Mouse (Mus musculus) fat pad, adult 2 months (tissue): ENCODE measurements around the gene Adora1.
A peak's percentile ranks its signal among the peaks of the same experiment; 100 is the strongest.

Experiments used
- DNase-seq: peaks from one replicate; pipeline ENCODE4 v3.0.0-alpha.2; 2011; ENCODE audit warnings: low read depth, low spot score; ENCODE audit errors: extremely low read depth

Adora1 gene

DNA sequence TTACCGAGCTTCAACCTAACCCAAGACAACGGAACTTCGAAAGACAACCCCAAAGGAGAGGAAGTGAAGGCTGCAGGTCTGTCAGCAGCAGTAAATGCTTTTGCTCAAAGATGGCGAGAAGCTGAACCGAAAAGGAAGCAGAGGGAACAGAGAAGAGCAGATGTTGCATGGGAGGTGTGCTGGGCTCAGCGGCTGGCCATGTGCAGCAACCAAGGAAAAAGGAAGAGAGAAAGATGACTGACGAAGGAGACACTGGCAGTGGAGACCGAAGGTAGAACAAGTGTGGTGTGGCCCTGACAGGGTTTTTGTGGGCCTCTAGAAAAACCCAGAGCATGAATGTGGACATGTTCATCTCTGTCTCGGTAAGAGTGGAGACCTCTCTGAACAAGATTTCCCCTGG lies 5.5 kb upstream of the Adora1 start:
- DNase-seq: no peak

DNA sequence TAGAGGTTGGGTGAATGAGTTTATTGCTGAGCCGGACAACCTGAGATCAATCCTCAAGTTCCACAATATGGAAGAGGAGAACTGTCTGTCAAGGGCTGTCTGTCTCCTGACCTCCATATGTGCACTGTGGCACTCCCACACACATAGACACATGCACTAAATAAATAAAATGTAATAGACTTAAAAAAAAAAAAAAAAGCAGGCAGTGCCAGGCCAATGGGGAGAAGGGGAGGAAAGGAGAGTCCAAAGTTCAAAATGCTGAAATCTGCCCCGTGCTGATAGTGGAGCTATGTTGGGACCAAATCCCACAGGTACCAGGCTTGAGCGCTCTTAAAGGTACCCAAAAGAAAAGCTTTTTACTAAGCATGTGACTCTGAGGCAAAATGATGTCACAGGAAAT lies 2.2 kb upstream of the Adora1 start:
- DNase-seq: no peak

DNA sequence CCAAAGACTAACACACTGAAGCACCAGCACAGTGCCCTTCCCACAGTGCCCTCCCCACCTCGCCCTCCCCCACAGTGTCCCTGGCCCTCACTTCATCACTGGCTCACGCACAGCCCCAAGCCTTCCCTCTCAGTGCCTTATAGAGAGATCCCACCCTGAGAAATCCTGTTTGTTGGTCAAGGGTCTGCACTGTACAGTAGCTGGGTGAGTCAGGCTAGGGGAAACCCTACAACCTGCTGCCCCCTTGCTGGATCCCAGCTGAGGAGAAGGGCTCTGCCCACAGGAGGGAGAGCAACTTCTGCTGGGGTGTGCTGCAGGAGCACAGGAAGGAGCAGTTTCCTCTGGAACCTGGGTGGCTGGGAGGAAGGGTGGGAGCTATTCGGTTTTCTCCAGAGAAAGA lies 911 bp upstream of the Adora1 start:
- DNase-seq: no peak

DNA sequence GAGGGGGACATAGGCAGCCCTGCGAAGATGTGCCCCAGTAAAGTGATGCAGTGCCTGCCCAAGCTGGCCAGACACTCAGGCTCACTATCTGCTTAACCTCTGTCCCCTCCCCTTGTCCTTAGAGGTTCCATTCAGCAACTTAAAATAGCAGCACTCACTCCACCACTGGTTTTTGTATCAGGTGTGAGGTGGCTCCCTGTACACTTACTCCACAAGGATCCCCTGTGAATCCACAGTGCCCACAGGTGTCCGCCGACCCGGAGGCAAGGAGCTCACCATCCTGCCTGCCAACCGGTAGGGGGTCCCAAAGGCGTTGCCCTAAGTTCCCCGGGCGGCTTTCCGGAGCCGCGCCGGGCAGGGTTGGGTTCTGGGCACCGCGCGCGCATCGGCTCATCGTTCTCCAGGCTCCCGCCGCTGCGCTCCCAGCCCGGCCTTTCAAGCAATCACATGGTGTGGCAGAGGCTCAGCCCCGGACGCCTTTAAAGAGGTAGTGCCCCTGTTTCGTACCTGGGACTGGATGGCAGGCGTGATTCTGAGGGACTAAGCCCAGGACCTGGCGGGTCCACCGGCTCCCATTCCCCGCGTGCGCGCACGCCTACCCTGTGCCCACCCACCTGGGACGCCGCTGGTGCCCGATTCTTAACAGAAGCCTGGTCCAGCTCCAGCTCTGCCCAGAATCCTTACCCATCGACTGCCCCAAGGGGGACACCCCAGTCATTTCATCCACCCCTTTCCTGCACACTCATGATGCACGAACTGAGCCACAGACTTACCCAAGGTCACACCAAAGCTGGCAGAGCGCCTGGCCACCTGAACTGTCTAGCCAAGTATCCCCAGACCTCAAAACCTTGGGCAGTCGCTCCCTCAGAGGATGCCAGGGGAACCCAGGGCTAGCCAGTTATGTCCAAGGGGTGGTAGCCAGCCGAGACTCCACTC lies 508 bp downstream of the Adora1 start:
- DNase-seq: no peak

DNA sequence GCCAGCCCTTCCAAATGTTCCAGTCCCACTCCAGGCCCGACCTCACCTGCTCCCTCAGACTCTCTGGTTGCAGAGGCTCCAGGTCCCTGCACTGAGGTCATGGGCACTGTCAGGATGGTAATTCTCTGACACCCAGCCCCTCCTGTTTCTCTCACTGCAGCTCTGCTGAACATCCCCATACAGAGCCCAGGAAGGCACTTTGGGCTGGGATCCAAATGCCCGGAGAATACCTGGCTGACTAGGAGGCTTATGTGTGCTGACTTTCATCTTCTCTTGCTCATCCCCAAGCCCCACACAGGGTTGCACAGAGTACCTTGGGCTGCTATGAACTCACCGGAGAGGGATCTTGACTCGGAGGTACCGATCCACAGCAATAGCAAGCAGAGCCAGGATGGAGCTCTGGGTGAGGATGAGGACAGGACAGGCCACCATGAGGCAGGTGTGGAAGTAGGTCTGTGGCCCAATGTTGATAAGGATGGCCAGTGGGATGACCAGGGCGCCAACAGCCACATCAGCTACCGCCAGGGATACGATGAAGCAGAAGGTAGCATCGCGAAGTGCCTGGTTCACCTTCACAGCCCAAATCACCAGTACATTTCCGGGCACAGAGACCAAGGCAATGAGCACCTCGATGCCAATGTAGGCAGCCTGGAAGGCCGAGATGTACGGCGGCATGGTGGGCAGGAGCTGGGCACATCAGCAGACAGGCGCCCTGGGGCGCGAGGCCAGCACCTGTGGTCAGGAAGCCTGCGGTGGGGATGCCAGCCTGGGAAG lies 1.4 kb downstream of the Adora1 start:
- DNase-seq: no peak

DNA sequence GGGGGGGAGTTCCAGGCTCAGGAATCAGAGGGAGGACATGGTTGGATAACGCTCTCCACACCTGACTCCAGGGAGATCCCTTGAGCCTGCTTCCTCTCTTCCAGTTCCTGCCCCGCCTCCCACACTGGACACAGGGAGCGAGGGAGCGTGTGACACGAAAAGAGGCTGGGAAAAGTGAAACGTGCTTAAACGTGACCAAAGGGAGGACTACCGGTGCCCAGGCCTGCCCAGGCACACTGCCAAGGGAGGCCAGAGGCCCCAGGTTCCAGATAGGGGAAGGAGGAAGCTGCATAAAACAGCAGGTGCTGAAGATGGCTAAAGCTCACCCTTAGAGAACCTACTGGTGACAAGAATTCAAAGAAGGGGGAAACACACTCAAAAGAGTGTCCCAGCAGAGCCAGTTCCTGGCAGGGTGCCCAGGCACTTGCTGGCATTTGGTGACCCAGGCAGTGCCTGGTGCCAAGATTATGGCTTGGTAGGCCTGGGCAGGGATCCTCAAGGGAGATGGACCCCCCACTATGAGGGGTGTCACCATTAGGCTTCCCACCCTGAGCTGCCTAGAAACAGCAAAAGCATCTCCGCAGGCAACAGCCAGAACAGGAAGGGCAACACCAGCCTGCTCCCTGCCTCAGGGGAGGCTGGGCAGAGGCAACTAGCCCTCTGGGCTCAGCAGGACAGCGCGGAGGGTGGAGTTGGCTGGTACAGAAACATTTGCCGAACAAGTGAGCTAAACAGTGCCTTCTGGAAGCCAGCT lies 2.3 kb downstream of the Adora1 start:
- DNase-seq: no peak

DNA sequence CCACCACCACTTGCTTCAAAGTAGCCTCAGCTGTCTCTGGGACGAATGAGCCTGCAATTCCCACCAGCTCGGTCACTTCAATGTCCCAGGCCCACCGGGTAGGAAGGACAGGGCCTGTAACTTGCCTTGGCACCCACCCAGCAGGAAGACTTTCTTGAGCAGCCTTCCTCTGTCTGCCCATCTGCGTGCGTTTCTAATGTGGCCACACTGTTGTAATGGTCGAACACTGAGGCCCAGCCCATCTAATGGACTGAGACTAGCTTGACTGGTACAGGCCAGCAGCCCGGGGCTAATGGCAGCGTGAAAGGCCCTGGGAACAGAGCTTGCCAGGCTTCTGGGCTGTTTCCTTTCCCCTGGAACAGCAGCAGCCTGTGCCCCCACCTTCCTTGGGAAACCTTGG lies 2.9 kb downstream of the Adora1 start:
- DNase-seq: no peak

DNA sequence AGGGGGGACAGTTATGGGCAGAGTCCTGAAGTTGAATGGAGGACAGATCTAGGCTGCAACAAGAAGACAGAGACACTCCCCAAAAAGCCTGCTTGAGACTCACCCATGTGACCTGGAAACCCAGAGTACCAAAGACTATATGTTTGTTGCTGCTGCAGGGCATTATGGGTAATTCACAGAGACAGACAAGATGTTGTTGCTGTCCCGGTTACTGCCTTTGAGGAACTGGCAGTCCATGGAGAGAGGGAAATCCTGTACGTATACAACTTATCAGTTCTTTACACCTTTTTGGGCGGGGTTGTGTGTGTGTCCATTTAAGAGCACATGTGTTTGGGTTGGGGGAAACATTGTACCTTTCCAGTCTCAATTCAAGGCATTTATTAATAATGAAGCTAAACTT lies 3.5 kb downstream of the Adora1 start:
- DNase-seq: no peak

DNA sequence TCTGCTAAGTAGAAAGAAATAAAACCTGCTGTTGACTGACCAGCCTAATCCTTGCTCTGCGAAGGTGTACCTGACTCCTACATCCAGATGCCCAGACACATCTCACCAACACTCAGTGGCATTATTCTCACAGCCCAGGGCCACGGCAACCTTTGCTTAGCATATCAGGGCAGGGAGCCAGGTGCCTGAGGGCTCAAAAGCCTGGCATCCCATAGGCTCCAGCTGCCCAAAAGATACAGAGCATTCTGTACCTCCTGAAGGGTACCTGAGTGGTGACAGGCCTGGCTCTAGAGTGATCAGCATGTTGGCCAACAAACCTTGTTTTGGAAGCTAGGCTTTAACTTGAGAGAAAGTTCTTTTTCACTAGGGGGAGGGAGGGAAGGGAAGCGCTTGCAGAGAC lies 4.0 kb downstream of the Adora1 start:
- DNase-seq: peak; percentile 57

DNA sequence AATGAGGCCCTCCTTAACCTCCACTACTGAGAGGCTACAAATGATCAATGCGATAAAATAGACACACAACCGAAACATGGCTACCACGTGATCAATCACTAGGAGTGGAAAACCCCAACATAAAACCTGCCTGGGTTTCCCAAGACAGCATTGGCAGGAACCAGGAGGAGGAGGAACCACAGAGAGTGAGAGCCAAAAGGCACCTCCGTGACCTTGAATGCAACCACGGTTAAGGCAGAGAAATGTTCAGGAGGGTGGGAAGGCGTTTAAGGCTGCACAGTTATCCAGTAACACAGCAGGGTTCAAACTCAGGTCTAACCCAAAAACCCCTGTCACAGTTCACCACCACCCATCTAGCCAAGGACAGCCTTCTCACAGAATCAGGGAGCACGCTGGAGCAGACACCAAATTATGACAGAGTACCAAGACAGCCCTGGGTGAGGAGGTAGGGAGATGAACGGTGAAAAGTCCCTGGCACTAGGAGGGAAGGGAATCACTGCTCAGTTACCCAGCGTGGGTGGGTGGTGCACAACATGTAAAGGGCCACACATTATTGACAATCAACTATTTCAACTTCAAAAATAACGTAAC lies 4.5 kb downstream of the Adora1 start:
- no peak for DNase-seq

DNA sequence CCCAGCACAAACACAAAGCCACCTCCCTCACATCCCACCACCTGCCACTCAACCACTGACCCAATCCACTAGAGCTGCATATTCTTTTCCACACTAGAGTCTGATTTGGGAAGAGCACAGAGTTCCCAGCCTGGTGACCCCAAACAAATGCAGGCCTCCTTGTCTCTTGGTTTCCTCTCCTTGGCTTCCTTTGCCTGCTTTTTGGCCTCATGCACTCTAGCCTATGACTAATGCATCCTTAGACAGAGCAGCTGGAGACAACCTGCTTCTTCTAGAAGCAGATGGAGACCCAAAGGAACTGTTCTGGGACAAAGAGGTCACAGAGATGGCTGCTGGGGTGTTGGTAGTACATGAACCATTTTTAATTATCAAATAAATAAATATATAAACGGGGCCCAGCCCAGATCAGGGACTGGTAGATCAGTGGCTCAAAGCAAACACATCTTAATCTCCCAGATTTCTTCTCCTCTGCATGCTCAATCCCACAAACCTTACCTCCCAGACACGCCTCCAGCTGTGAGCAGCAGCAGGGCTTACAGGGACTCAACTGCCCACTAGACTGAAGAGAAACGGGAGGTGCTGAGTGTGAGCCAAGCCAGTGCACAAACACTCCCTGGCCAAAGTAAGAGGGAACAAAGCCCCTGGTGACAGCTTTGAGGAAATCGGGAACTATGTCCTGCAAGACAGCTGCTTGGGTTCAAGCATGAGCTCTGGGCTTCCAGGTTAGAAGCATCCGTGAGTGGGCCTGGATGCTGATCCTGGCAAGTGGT lies 5.2 kb downstream of the Adora1 start:
- DNase-seq: no peak

DNA sequence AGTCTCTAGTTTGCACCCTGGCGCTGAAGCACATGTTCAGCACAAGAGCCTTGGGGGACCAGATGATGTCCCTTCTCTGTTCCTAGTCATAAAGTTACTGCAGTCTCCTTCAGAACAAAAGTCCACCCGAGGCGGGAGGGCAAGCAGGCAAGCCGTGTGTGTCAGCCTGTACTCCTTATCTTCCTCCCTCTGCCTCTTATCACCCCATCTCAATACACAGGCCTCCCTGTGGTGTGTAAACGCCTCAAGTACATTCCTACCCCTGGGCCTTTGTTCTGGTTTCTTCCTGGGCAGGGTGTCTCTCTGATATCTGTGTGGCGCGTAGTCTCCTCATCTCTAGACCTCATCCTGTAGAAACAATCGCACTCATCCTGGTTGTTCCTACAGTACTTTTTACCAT lies 8.5 kb downstream of the Adora1 start:
- no peak for DNase-seq

DNA sequence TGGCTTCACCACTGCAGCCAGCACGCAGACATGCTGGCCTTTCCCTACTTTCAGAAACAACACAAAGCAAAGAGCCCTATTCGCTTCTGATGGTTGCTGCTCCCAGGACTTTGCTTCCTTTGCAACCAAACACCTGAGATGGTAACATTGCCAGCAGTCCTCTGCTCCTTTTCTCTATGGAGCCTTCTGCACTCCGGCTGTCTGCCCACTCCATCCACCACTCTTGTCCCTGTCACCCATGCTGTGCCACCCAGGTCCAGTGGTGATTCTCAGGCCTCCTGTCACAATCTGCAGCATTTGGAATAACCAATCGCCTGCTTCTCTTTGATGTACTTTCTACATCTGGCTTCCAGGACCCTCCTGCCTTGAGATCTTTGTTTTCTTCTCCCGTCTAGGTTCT lies 9.9 kb downstream of the Adora1 start:
- DNase-seq: no peak

DNA sequence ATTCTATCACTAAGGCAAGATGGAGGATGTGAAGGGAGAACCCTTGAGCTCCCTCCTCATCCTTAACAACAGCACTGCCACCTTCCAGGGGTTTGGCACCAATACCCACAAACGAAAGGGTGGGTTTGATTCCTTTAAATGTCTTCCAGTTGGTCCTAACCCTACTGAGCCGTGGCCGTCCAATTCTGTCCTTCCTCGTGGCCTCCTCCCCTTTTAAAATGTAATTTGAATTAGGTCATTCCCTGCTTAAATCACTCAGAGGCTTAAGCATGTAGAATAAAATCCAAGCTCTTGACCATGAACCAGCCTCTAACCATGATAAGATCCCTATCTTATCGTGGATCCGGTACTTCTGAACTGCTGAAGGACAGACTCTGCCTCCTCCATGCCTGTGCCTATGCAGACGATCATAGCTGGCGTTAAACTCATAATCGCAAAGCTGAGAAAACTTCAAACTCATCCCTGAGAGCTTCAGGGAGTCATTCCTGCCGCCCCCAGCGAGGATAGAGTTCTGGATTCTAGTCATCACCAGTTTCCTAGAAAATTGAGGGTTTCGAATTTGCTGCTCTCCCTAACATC lies 10.5 kb downstream of the Adora1 start:
- DNase-seq: no peak

DNA sequence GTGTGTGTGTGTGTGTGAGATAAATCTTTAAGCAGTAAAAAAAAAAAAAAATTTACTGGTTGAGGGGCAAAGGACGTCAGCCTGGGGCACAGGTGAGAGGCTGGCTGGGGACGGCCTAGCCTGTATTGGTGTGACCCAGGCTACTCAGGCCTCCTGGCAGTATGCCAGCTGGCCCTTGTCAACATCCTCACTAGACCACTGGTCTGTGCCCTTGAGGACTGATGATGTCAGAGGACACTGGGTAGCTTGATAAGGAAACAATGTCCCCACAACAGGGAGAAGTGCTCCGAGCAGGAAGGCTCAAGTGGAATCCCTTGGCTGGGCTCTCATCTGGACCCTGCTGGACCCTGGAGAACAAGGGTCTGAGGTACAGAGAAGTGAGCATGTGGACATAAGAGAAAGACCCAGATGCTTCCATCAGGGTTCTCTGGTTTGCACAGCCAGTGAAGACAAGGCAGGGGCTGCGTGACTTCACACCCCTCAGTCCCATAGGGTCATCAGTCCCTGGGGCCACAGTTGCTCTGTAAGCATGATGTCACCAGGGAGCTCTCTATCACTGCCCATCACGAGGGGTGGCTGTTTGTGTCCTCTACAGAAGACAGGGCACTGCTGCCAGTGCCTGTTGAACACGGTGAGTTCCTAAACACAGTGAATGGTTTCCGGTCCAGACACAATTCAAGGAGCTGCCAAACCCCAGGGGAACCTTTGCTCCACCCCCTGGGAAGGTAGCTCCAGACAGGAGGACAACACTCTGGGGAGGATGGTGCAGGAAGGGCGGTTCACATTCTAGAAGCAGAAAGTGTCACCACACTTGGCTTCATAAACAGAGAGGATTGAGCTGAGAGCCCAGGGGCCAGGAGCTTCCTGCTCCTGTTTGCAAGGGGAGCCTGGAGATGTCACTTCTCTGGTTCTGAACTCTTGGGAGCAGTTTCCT lies 12.8 kb downstream of the Adora1 start:
- no peak for DNase-seq

DNA sequence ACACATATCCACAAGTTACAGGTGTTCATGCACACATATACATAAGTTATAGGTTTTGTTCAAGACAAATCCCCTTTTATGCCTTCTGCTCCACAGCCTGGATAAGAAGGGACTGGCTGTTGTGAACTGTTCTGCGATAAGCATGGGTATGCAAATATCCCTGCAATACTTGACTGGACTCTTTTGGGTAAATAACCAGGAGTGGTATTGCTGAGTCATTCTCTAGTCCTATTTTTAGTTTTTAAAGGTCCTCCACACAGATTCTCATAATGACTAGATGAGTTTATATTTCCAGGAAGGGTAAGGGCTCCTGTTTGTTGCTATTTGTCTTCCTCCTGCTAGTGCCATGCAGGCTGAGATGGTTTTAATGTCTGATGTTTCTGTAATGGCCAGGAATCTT lies 14.1 kb downstream of the Adora1 start:
- no peak for DNase-seq

DNA sequence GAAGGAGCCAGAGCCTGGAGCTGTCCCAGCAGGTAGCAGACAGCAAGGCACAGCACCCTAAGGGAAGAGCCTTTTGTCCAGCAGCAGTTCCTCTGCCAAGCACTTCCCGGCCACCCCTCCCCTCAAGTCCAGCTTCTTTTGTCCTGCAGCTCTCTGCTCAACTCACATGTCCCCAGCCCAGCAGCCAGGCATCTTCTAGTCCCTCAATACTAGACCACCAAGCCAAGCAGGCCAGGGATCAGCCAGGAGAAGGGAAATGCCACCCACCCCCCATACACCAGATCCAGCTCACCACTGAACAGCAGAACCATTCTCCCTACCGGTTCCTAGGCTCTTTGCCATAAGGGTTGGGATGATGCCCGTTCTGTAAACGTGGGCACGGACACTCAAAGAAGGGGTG lies 15.6 kb downstream of the Adora1 start:
- DNase-seq: no peak

DNA sequence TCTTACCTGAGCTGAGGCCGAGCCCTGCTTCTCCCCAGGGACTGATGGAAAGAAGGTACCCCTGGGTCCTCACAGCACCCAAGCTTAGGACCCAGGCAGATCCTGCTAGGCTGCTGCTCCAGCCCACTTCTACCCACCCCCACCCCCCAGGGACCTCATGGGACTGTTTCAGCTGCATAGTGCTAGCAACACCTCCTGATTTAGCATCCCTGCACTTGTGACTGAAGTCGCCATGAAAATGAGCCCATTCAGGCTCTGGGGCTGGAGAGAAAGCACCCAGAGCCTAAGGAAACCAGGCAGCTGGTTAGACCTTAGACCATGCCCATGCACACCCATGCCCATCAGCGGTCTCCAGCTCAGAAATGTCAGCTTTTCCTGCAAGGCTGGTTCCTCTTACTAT lies 17.3 kb downstream of the Adora1 start:
- no peak for DNase-seq

DNA sequence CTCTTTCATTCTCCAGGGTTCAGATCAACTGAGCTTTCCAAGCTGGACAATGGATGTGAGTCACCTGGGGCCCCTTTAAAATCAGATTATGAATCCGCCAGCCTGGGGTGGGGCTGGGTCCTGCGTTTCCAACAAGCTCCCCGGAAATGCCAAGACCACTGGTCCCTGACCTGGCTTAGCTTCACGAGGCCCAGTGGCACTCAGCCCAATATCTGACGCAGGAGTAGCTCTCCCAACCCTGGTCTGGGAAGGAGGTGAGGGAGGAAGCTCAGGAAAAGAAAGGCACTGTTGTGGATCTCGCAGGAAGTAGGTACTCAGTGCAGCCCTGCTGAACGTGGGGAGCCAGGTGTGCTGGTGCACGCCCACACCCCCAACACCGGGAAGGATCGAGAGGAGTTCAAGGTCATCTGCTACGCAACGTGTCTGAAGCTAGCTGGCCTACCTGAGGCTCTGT lies 18.2 kb downstream of the Adora1 start:
- DNase-seq: no peak
